Mouse (Mus musculus) lung, adult 18-20 months (tissue): ENCODE results near the gene Slc6a18.

Experiments used
- DNase-seq, 2 experiments: peaks; one replicate each; pipeline ENCODE4 v3.0.0; 2022; ENCODE audit warnings: mixed read lengths in 2 of 2

Slc6a18 gene

GRCm38 (mm10) chr13:73684412-73684811 lies 6.6 kb upstream of the Slc6a18 start:
- DNase-seq, result no peak

GRCm38 (mm10) chr13:73683682-73684081 lies 5.9 kb upstream of the Slc6a18 start:
- peak; percentile 59 to 75 for DNase-seq

- no peak for DNase-seq
These were observed 4.4 kb upstream of the Slc6a18 start for GRCm38 (mm10) chr13:73682226-73682625.

GRCm38 (mm10) chr13:73680394-73680793 lies 2.6 kb upstream of the Slc6a18 start:
- DNase-seq, result no peak

- no peak for DNase-seq
These were observed 1.5 kb upstream of the Slc6a18 start for GRCm38 (mm10) chr13:73679311-73679710.

- no peak for DNase-seq
These were observed 2.7 kb downstream of the Slc6a18 start for GRCm38 (mm10) chr13:73675161-73675560.

- no peak for DNase-seq
These were observed 17.6 kb downstream of the Slc6a18 start for GRCm38 (mm10) chr13:73660163-73660695.

- no peak for DNase-seq
These were observed 18.9 kb downstream of the Slc6a18 start for GRCm38 (mm10) chr13:73658953-73659352.

- DNase-seq, result no peak
These were observed 22.8 kb downstream of the Slc6a18 start for GRCm38 (mm10) chr13:73654976-73655375.

- no peak for DNase-seq
These were observed 24.6 kb downstream of the Slc6a18 start for GRCm38 (mm10) chr13:73653266-73653665.

- DNase-seq, result peak; percentile 11 to 26
These were observed 31.3 kb downstream of the Slc6a18 start for GRCm38 (mm10) chr13:73646397-73647087.

GRCm38 (mm10) chr13:73641296-73641695 lies 36.5 kb downstream of the Slc6a18 start:
- DNase-seq, result no peak

- DNase-seq, result no peak
These were observed 40.0 kb downstream of the Slc6a18 start for GRCm38 (mm10) chr13:73637826-73638225.

- no peak for DNase-seq
These were observed 46.0 kb downstream of the Slc6a18 start for GRCm38 (mm10) chr13:73631837-73632236.

GRCm38 (mm10) chr13:73628586-73629113 lies 49.2 kb downstream of the Slc6a18 start:
- no peak for DNase-seq

GRCm38 (mm10) chr13:73626745-73627549 lies 50.9 kb downstream of the Slc6a18 start, which contains the start of gene Tert:
Tert (plus strand) TSS chr13:73626911.
- peak; percentile 57 to 61 for DNase-seq

- DNase-seq, result no peak
These were observed 51.4 kb downstream of the Slc6a18 start for GRCm38 (mm10) chr13:73626410-73626744.

- DNase-seq, result peak in 1 of 2 experiments; percentile 6
These were observed 57.2 kb downstream of the Slc6a18 start for GRCm38 (mm10) chr13:73620637-73621036.

GRCm38 (mm10) chr13:73618406-73618805 lies 59.4 kb downstream of the Slc6a18 start:
- no peak for DNase-seq
